Mouse (Mus musculus) heart, adult 2 months (tissue): ENCODE data around the gene Cd300lf. TPM values are rescaled to one million over a fixed set of nuclear protein-coding genes. Genes with fewer than 3 reads are reported as not detected.

ENCODE experiments used
- DNase-seq, 2 experiments: peaks; one replicate each; pipeline ENCODE4 v3.0.0; 2021
- H3K27ac ChIP-seq: fragments of 200-600 bp; 2 replicates; pipeline ENCODE4 v1.8.1; 2022
- H3K27me3 ChIP-seq: fragments of 200-500 bp; 2 replicates; pipeline ENCODE4 v1.6.1; 2012; ENCODE audit warnings: mild to moderate bottlenecking, low read length, inconsistent platforms, mixed read lengths; ENCODE audit not compliant: control insufficient read depth, insufficient read depth
- H3K36me3 ChIP-seq: fragments of 200-500 bp; 2 replicates; pipeline ENCODE4 v1.6.1; 2012; ENCODE audit warnings: low read length, inconsistent platforms; ENCODE audit not compliant: control insufficient read depth, insufficient read depth
- H3K4me1 ChIP-seq: fragments of 200-500 bp; 2 replicates; pipeline ENCODE4 v1.6.1; 2011; ENCODE audit warnings: low read length; ENCODE audit not compliant: control insufficient read depth, insufficient read depth
- H3K4me3 ChIP-seq: fragments of 200-600 bp; 2 replicates; pipeline ENCODE4 v1.8.1; 2022
- H3K79me2 ChIP-seq: fragments of 200-500 bp; replicated peaks from 2 replicates; pipeline ENCODE4 v1.6.1; 2012; ENCODE audit warnings: mild to moderate bottlenecking, inconsistent platforms, low read length, moderate library complexity, mixed read lengths; ENCODE audit not compliant: control insufficient read depth, insufficient read depth
- H3K9ac ChIP-seq: fragments of 200-500 bp; 2 replicates; pipeline ENCODE4 v1.6.1; 2012; ENCODE audit warnings: low read depth, mild to moderate bottlenecking, control low read depth, inconsistent platforms, low read length, mixed read lengths
- CTCF ChIP-seq: fragments of 200-600 bp; IDR thresholded peaks from 2 replicates; pipeline ENCODE4 v1.8.1; 2022; ENCODE audit warnings: antibody characterized with exemption, mild to moderate bottlenecking, moderate library complexity
- EP300 ChIP-seq: fragments of 200-500 bp; IDR thresholded peaks from 2 replicates; pipeline ENCODE4 v1.6.1; 2011; ENCODE audit warnings: low read depth, low read length, control low read depth; ENCODE audit not compliant: insufficient read depth
- POLR2A ChIP-seq: fragments of 200-500 bp; IDR thresholded peaks from 2 replicates; pipeline ENCODE4 v1.6.1; 2011; ENCODE audit warnings: mild to moderate bottlenecking, low read depth, low read length, control low read depth; ENCODE audit not compliant: insufficient read depth
- WGBS: fragments of 180-500 bp; shearing (Covaris S2); methylation state at CpG from one replicate; pipeline ENCODE4 v1.1.7; 2018; 5-methylcytosine and 5-hydroxymethylcytosine counted together
- intact Hi-C: fragments of 180-260 bp; cut with DNase I; formaldehyde crosslinking; loops from one replicate; pipeline ENCODE4 v1.15.1; 2025
- polyA plus RNA-seq: library from polyadenylated mRNA; depleted of rRNA; stranded (reverse); fragments of >200 nt; gene quantifications from 2 replicates; pipeline ENCODE4 v1.2.3, GENCODE M21; 2012
- total RNA-seq, 2 experiments: library from RNA; stranded (reverse); gene quantifications; 2 replicates each; pipeline ENCODE4 v1.2.3; 2021

Gene Cd300lf
- total and polyA plus RNA-seq, 3 experiments: 0.11 to 1.00 (median 0.60) TPM

- no peak for DNase-seq
- WGBS: 82% methylated on average over 2 of the region's 2 CpGs
Measured at GRCm38 (mm10) chr11:115106638-115107037, 27.2 kb downstream of the Cd300lf start.

GRCm38 (mm10) chr11:115104769-115105563 lies 28.8 kb downstream of the Cd300lf start:
- no peaks in the 10 kb centered on the region for H3K4me1 ChIP-seq
- intact Hi-C loops: no loop called here
- WGBS: 81% methylated on average over 8 of the region's 8 CpGs

More at GRCm38 (mm10) chr11:115106638-115107037, 27.2 kb downstream of the Cd300lf start:
- Histone ChIP-seq H3K4me1 (no peaks in the 10 kb centered on the region), H3K79me2 (no peaks in the 10 kb centered on the region), H3K9ac (no peak overlapping the region), H3K27me3 (no peaks in the 10 kb centered on the region; the same call in 1 of the 2 replicates), H3K4me3 (no peak overlapping the region), H3K36me3 (no peaks in the 10 kb centered on the region), H3K27ac (no peak overlapping the region)
- TF ChIP-seq EP300 (no peak), CTCF (no peak), POLR2A (no peak)
- intact Hi-C loops: no loop called here

GRCm38 (mm10) chr11:115103470-115104413 lies 30.1 kb downstream of the Cd300lf start:
- no peaks in the 10 kb centered on the region for H3K79me2 ChIP-seq
- H3K36me3 ChIP-seq: no peaks in the 10 kb centered on the region
- no peak overlapping the region for H3K9ac ChIP-seq
- intact Hi-C loops: no loop called here
- no peaks in the 10 kb centered on the region; the same call in 1 of the 2 replicates for H3K27me3 ChIP-seq
- DNase-seq: no peak
- WGBS: 82% methylated on average over 25 of the region's 25 CpGs
- no peak overlapping the region for H3K4me3 ChIP-seq
- no peak overlapping the region for H3K27ac ChIP-seq
- no peak for TF ChIP-seq POLR2A
- no peak for TF ChIP-seq CTCF
- TF ChIP-seq EP300: no peak
- H3K4me1 ChIP-seq: peaks cover 2% of the 10 kb centered on the region; the same call in 1 of the 2 replicates

More at GRCm38 (mm10) chr11:115104769-115105563, 28.8 kb downstream of the Cd300lf start:
- Histone ChIP-seq H3K27me3 (no peaks in the 10 kb centered on the region; the same call in 1 of the 2 replicates), H3K36me3 (no peaks in the 10 kb centered on the region), H3K9ac (no peak overlapping the region), H3K79me2 (no peaks in the 10 kb centered on the region), H3K4me3 (no peak overlapping the region), H3K27ac (no peak overlapping the region)
- no peak for DNase-seq
- TF ChIP-seq CTCF (no peak), POLR2A (no peak), EP300 (no peak)

GRCm38 (mm10) chr11:115102116-115102515 lies 31.7 kb downstream of the Cd300lf start:
- TF ChIP-seq EP300: no peak
- intact Hi-C loops: no loop called here
- WGBS: 90% methylated on average over 9 of the region's 9 CpGs
- Histone ChIP-seq H3K79me2 (no peaks in the 10 kb centered on the region), H3K4me3 (no peak overlapping the region), H3K36me3 (no peaks in the 10 kb centered on the region), H3K27me3 (no peaks in the 10 kb centered on the region; the same call in 1 of the 2 replicates), H3K4me1 (peaks cover 2% of the 10 kb centered on the region; the same call in 1 of the 2 replicates), H3K27ac (no peak overlapping the region), H3K9ac (no peak overlapping the region)
- no peak for DNase-seq

- TF ChIP-seq CTCF (no peak), EP300 (no peak), POLR2A (no peak)
- Histone ChIP-seq H3K9ac (no peak overlapping the region), H3K79me2 (no peaks in the 10 kb centered on the region), H3K27me3 (no peaks in the 10 kb centered on the region), H3K27ac (no peak overlapping the region), H3K36me3 (no peaks in the 10 kb centered on the region), H3K4me1 (peaks cover 2% of the 10 kb centered on the region; the same call in 1 of the 2 replicates), H3K4me3 (no peak overlapping the region)
- WGBS: 60% methylated on average over 6 of the region's 6 CpGs
- DNase-seq: no peak
- intact Hi-C loops: no loop called here
Measured at GRCm38 (mm10) chr11:115101615-115102051, 32.2 kb downstream of the Cd300lf start.
